Mouse (Mus musculus): ENCODE results near the gene Gm44502. TPM values are rescaled to one million over a fixed set of nuclear protein-coding genes. Genes with fewer than 3 reads are reported as not detected.

Gm44502 gene
- total and polyA plus RNA-seq, 2 experiments from 2014 or later, result 1.6 TPM; not detected in 1

DNA sequence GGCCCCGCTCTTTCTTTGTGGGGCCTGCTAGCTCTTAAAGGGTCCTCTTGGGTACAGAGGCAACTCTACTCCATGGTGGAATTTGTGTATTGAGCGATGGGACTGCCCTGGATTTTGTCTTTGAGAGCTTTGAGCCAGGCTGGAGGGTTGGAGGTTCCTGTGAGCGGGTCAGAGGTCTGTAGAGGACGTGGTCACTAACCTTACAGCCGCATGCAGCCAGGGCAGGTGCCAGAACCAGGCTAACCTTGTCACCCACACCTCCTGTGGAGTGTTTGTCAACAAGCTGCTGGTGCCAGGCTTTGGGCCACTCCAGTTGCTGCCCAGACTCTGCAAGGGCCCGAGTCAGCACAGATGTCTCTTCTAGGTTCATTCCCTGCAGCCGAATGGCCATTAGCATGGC, 53.5 kb downstream of the Gm44502 start:
- no peak for ATAC-seq
- H3K27ac ChIP-seq, result no peak overlapping the region
- no peak overlapping the region for H3K9ac ChIP-seq (replicated peaks; ENCODE audit: low read length)
- H3K9me3 ChIP-seq (ENCODE audit: low read length), result no peaks in the 10 kb centered on the region
- peaks cover 9% of the 10 kb centered on the region; the same call in 1 of the 2 replicates for H3K4me1 ChIP-seq (ENCODE audit: insufficient read depth, low read length)
- TF ChIP-seq CTCF (IDR thresholded peaks at IDR 0.05; ENCODE audit: low read depth), result no peak
- no peak overlapping the region for H3K4me3 ChIP-seq (ENCODE audit: low read length)
- WGBS, result 85% methylated on average over 7 of the region's 7 CpGs
- H3K27me3 ChIP-seq (ENCODE audit: insufficient read depth, low read length), result peaks cover 24% of the 10 kb centered on the region
- peaks cover 12% of the 10 kb centered on the region for H3K36me3 ChIP-seq (ENCODE audit: insufficient read depth, low read length)
- DNase-seq (ENCODE audit: low spot score), result no peak
- H3K4me2 ChIP-seq (ENCODE audit: low read depth, low read length), result no peak overlapping the region

GRCm38 (mm10) chr15:89374801-89375534, 54.5 kb downstream of the Gm44502 start:
- Histone ChIP-seq H3K36me3 (ENCODE audit: insufficient read depth, low read length) (peaks cover 23% of the 10 kb centered on the region), H3K9me3 (ENCODE audit: low read length) (no peaks in the 10 kb centered on the region), H3K4me2 (ENCODE audit: low read depth, low read length) (no peak overlapping the region), H3K4me3 (ENCODE audit: low read length) (no peak overlapping the region), H3K9ac (replicated peaks; ENCODE audit: low read length) (no peak overlapping the region), H3K4me1 (ENCODE audit: insufficient read depth, low read length) (peaks cover 9% of the 10 kb centered on the region; the same call in 1 of the 2 replicates), H3K27ac (no peak overlapping the region), H3K27me3 (ENCODE audit: insufficient read depth, low read length) (peaks cover 24% of the 10 kb centered on the region)
- TF ChIP-seq CTCF (IDR thresholded peaks at IDR 0.05; ENCODE audit: low read depth), result no peak
- ATAC-seq (no peak), DNase-seq (ENCODE audit: low spot score) (no peak)
- 92% methylated on average over 17 of the region's 17 CpGs for WGBS

- Histone ChIP-seq H3K9me3 (ENCODE audit: low read length) (no peaks in the 10 kb centered on the region), H3K27me3 (ENCODE audit: insufficient read depth, low read length) (peaks cover 22% of the 10 kb centered on the region), H3K36me3 (ENCODE audit: insufficient read depth, low read length) (peaks cover 29% of the 10 kb centered on the region), H3K4me3 (ENCODE audit: low read length) (peak overlapping the region; percentile 66), H3K4me1 (ENCODE audit: insufficient read depth, low read length) (peaks cover 9% of the 10 kb centered on the region; the same call in 1 of the 2 replicates), H3K27ac (peak overlapping the region; percentile 88), H3K4me2 (ENCODE audit: low read depth, low read length) (peak overlapping the region; percentile 69), H3K9ac (replicated peaks; ENCODE audit: low read length) (peak overlapping the region; percentile 68)
- no peak for TF ChIP-seq CTCF (IDR thresholded peaks at IDR 0.05; ENCODE audit: low read depth)
- WGBS, result 53% methylated on average over 9 of the region's 9 CpGs
- no peak for ATAC-seq
- DNase-seq (ENCODE audit: low spot score), result no peak
Observed at GRCm38 (mm10) chr15:89374340-89374739, 55.2 kb downstream of the Gm44502 start.

- Histone ChIP-seq H3K9ac (replicated peaks; ENCODE audit: low read length) (peak within 1 kb of the TSS; percentile 68), H3K4me3 (ENCODE audit: low read length) (peak within 1 kb of the TSS; percentile 66), H3K36me3 (ENCODE audit: insufficient read depth, low read length) (peaks cover 29% of the 10 kb centered on the region), H3K9me3 (ENCODE audit: low read length) (no peaks in the 10 kb centered on the region), H3K4me2 (ENCODE audit: low read depth, low read length) (peak within 1 kb of the TSS; percentile 69), H3K4me1 (ENCODE audit: insufficient read depth, low read length) (peaks cover 5% of the 10 kb centered on the region; the same call in 1 of the 2 replicates), H3K27me3 (ENCODE audit: insufficient read depth, low read length) (peaks cover 17% of the 10 kb centered on the region), H3K27ac (peak within 1 kb of the TSS; percentile 88)
- WGBS, result under 1% methylated on average over 42 of the region's 42 CpGs
- DNase-seq (ENCODE audit: low spot score), result peak; percentile 95
- TF ChIP-seq CTCF (IDR thresholded peaks at IDR 0.05; ENCODE audit: low read depth), result peak; percentile 87
- ATAC-seq, result peak; percentile 80
Observed at GRCm38 (mm10) chr15:89373762-89374248, 55.7 kb downstream of the Gm44502 start, which contains the start of gene Sco2. Gene Sco2, minus strand, starts transcription at chr15:89373846.

GRCm38 (mm10) chr15:89373027-89373761, 56.3 kb downstream of the Gm44502 start:
- TF ChIP-seq CTCF (IDR thresholded peaks at IDR 0.05; ENCODE audit: low read depth), result peak; percentile 71
- H3K36me3 ChIP-seq (ENCODE audit: insufficient read depth, low read length), result peaks cover 34% of the 10 kb centered on the region
- no peaks in the 10 kb centered on the region for H3K9me3 ChIP-seq (ENCODE audit: low read length)
- H3K4me3 ChIP-seq (ENCODE audit: low read length), result peak overlapping the region; percentile 66
- peak overlapping the region; percentile 69 for H3K4me2 ChIP-seq (ENCODE audit: low read depth, low read length)
- peaks cover 14% of the 10 kb centered on the region for H3K27me3 ChIP-seq (ENCODE audit: insufficient read depth, low read length)
- 2% methylated on average over 35 of the region's 35 CpGs for WGBS
- DNase-seq (ENCODE audit: low spot score), result peak; percentile 86
- peak overlapping the region; percentile 88 for H3K27ac ChIP-seq
- H3K4me1 ChIP-seq (ENCODE audit: insufficient read depth, low read length), result no peaks in the 10 kb centered on the region; the same call in 1 of the 2 replicates
- peak overlapping the region; percentile 68 for H3K9ac ChIP-seq (replicated peaks; ENCODE audit: low read length)
- ATAC-seq, result peak; percentile 81

DNA sequence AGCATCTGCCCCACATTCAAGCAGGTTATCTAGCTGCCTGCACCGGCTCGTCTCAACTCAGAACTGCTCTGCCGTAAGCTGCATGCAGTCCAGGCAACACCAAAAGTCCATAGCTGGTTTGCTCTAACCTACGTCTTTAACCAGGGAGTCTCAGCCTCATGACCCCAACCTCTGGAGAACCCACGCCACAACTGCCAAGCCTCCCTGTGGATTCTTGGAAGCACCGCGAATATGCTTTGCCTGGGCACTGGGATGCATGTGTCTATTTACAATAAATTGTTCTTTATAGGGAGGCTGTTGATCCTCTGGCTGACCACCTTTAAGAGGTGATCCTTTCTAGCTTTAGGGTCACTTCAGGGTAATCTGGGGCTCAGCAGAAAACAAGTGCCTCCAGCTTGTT, 57.0 kb downstream of the Gm44502 start:
- DNase-seq (ENCODE audit: low spot score) (no peak), ATAC-seq (no peak)
- H3K4me3 ChIP-seq (ENCODE audit: low read length), result peak overlapping the region; percentile 66; the same call in 1 of the 2 replicates
- no peaks in the 10 kb centered on the region for H3K9me3 ChIP-seq (ENCODE audit: low read length)
- H3K36me3 ChIP-seq (ENCODE audit: insufficient read depth, low read length), result peaks cover 41% of the 10 kb centered on the region
- H3K9ac ChIP-seq (replicated peaks; ENCODE audit: low read length), result peak overlapping the region; percentile 68; the same call in 1 of the 2 replicates
- WGBS, result 79% methylated on average over 7 of the region's 7 CpGs
- H3K4me2 ChIP-seq (ENCODE audit: low read depth, low read length), result peak overlapping the region; percentile 69
- H3K27ac ChIP-seq, result peak overlapping the region; percentile 88; the same call in 1 of the 2 replicates
- H3K4me1 ChIP-seq (ENCODE audit: insufficient read depth, low read length), result no peaks in the 10 kb centered on the region; the same call in 1 of the 2 replicates
- TF ChIP-seq CTCF (IDR thresholded peaks at IDR 0.05; ENCODE audit: low read depth), result no peak
- peaks cover 9% of the 10 kb centered on the region; the same call in 1 of the 2 replicates for H3K27me3 ChIP-seq (ENCODE audit: insufficient read depth, low read length)

Measured in hindbrain, postnatal 0 days (tissue).